Mouse (Mus musculus) embryonic facial prominence, embryonic 14.5 days (tissue): ENCODE results near the gene Crisp3. TPM values are rescaled to one million over a fixed set of nuclear protein-coding genes. Genes with fewer than 3 reads are reported as not detected.
"Not testable (repeated sequence)": the region's sequence is repeated elsewhere in the genome, so short reads cannot be mapped to it uniquely, and the experiment has no call there.

Experiments
- ATAC-seq: fragments of 200-750 bp; cut with Nextera tagmentation; 2 replicates; pipeline ENCODE4 v1.8.0; 2017; ENCODE audit warnings: low read depth, moderate number of reproducible peaks, moderate TSS enrichment
- DNase-seq: peaks from one replicate; pipeline ENCODE4 v3.0.0-alpha.2; 2015; ENCODE audit warnings: low spot score
- H3K27ac ChIP-seq: fragments of 300-500 bp; sonication (generic); replicated peaks from 2 replicates; pipeline ENCODE4 v1.5.1; 2014; ENCODE audit warnings: low read depth, mild to moderate bottlenecking, low read length, moderate library complexity
- H3K27me3 ChIP-seq: fragments of 300-500 bp; sonication (generic); replicated peaks from 2 replicates; pipeline ENCODE4 v1.6.1; 2014; ENCODE audit warnings: low read length; ENCODE audit not compliant: control insufficient read depth, insufficient read depth
- H3K36me3 ChIP-seq: fragments of 300-500 bp; sonication (generic); 2 replicates; pipeline ENCODE4 v1.6.1; 2014; ENCODE audit warnings: low read length, mixed read lengths; ENCODE audit not compliant: control insufficient read depth, insufficient read depth
- H3K4me1 ChIP-seq: fragments of 300-500 bp; sonication (generic); 2 replicates; pipeline ENCODE4 v1.6.1; 2014; ENCODE audit warnings: antibody characterized with exemption, low read length; ENCODE audit not compliant: control insufficient read depth, insufficient read depth
- H3K4me2 ChIP-seq: fragments of 300-500 bp; sonication (generic); 2 replicates; pipeline ENCODE4 v1.6.1; 2014; ENCODE audit warnings: low read depth, mild to moderate bottlenecking, low read length, moderate library complexity, mixed read lengths
- H3K4me3 ChIP-seq: fragments of 300-500 bp; sonication (generic); 2 replicates; pipeline ENCODE4 v1.5.1; 2014; ENCODE audit warnings: low read depth, mild to moderate bottlenecking, low read length
- H3K9ac ChIP-seq: fragments of 300-500 bp; sonication (generic); 2 replicates; pipeline ENCODE4 v1.6.1; 2014; ENCODE audit warnings: low read depth, mild to moderate bottlenecking, low read length, moderate library complexity, mixed read lengths
- H3K9me3 ChIP-seq: fragments of 300-500 bp; sonication (generic); 2 replicates; pipeline ENCODE4 v1.6.1; 2016; ENCODE audit warnings: low read length; ENCODE audit not compliant: control insufficient read depth
- WGBS: fragments of 180-500 bp; shearing (Covaris S2); extraction: QIAGEN DNeasy Blood & Tissue Kit; methylation state at CpG from one replicate; pipeline ENCODE4 v1.1.7; 2014; 5-methylcytosine and 5-hydroxymethylcytosine counted together
- polyA plus RNA-seq: library from polyadenylated mRNA; unstranded; fragments of >200 nt; fragmentation: Nextera tagmentation; extraction: Ambion mirVana; gene quantifications from 2 replicates; pipeline ENCODE4 v1.2.1, GENCODE M21; 2014

Crisp3 gene
- polyA plus RNA-seq: 0.19 TPM in 1 of 2 replicates, not detected in the other

- Histone ChIP-seq H3K36me3 (no peaks in the 10 kb centered on the region), H3K27ac (no peak within 1 kb of the TSS), H3K9ac (no peak within 1 kb of the TSS), H3K4me1 (no peaks in the 10 kb centered on the region), H3K4me3 (no peak within 1 kb of the TSS), H3K9me3 (no peaks in the 10 kb centered on the region), H3K4me2 (no peak within 1 kb of the TSS), H3K27me3 (no peaks in the 10 kb centered on the region)
- DNase-seq (no peak), ATAC-seq (no peak)
Observed at GRCm38 (mm10) chr17:40242135-40242534, at the start of gene Crisp3. Gene Crisp3 (minus strand): TSS chr17:40242288.

- no peak for DNase-seq
- Histone ChIP-seq H3K27me3 (no peaks in the 10 kb centered on the region), H3K4me1 (no peaks in the 10 kb centered on the region), H3K9ac (no peak overlapping the region), H3K4me2 (no peak overlapping the region), H3K9me3 (no peaks in the 10 kb centered on the region), H3K36me3 (no peaks in the 10 kb centered on the region), H3K4me3 (no peak overlapping the region), H3K27ac (no peak overlapping the region)
- WGBS: 69% methylated on average over 2 of the region's 2 CpGs
- ATAC-seq: no peak
Observed at GRCm38 (mm10) chr17:40285435-40285834, 43.3 kb upstream of the Crisp3 start.

- ATAC-seq (no peak), DNase-seq (no peak)
- Histone ChIP-seq H3K27ac (no peak overlapping the region), H3K27me3 (no peaks in the 10 kb centered on the region), H3K36me3 (no peaks in the 10 kb centered on the region), H3K9me3 (no peaks in the 10 kb centered on the region), H3K4me3 (no peak overlapping the region), H3K9ac (no peak overlapping the region), H3K4me1 (no peaks in the 10 kb centered on the region), H3K4me2 (no peak overlapping the region)
- 67% methylated on average over 1 of the region's 1 CpGs for WGBS
Observed at GRCm38 (mm10) chr17:40275519-40275918, 33.4 kb upstream of the Crisp3 start.

GRCm38 (mm10) chr17:40274906-40275470 is 32.9 kb upstream of the Crisp3 start:
- 65% methylated on average over 1 of the region's 1 CpGs for WGBS
- no peak overlapping the region for H3K4me3 ChIP-seq
- no peaks in the 10 kb centered on the region for H3K4me1 ChIP-seq
- H3K4me2 ChIP-seq: no peak overlapping the region
- DNase-seq (no peak), ATAC-seq (no peak)
- H3K27me3 ChIP-seq: no peaks in the 10 kb centered on the region
- no peaks in the 10 kb centered on the region for H3K36me3 ChIP-seq
- no peaks in the 10 kb centered on the region for H3K9me3 ChIP-seq
- H3K27ac ChIP-seq: no peak overlapping the region
- no peak overlapping the region for H3K9ac ChIP-seq

- H3K36me3 ChIP-seq: no peaks in the 10 kb centered on the region
- H3K9ac ChIP-seq: no peak overlapping the region
- 59% methylated on average over 1 of the region's 1 CpGs for WGBS
Observed at GRCm38 (mm10) chr17:40252487-40252886, 10.4 kb upstream of the Crisp3 start.

GRCm38 (mm10) chr17:40208540-40208939 is 33.5 kb downstream of the Crisp3 start, which contains the start of gene Pgk2:
Gene Pgk2 (minus strand): TSS chr17:40208640.
- DNase-seq (no peak), ATAC-seq (no peak)
- WGBS: 74% methylated on average over 4 of the region's 4 CpGs
- H3K27ac ChIP-seq: no peak within 1 kb of the TSS
- no peaks in the 10 kb centered on the region for H3K4me1 ChIP-seq
- H3K9ac ChIP-seq: no peak within 1 kb of the TSS
- H3K9me3 ChIP-seq: no peaks in the 10 kb centered on the region
- no peak within 1 kb of the TSS for H3K4me3 ChIP-seq
- H3K36me3 ChIP-seq: no peaks in the 10 kb centered on the region
- H3K4me2 ChIP-seq: no peak within 1 kb of the TSS
- H3K27me3 ChIP-seq: no peaks in the 10 kb centered on the region

More at GRCm38 (mm10) chr17:40252487-40252886, 10.4 kb upstream of the Crisp3 start:
- no peak for DNase-seq
- no peaks in the 10 kb centered on the region for H3K4me1 ChIP-seq
- no peak overlapping the region for H3K27ac ChIP-seq
- ATAC-seq: no peak
- H3K9me3 ChIP-seq: no peaks in the 10 kb centered on the region
- no peak overlapping the region for H3K4me2 ChIP-seq
- no peak overlapping the region for H3K4me3 ChIP-seq
- H3K27me3 ChIP-seq: no peaks in the 10 kb centered on the region

GRCm38 (mm10) chr17:40201803-40202202 is 40.3 kb downstream of the Crisp3 start:
- H3K9ac ChIP-seq, H3K4me3 ChIP-seq, DNase-seq, H3K36me3 ChIP-seq, H3K4me2 ChIP-seq, ATAC-seq, H3K4me1 ChIP-seq, H3K27me3 ChIP-seq, H3K9me3 ChIP-seq, H3K27ac ChIP-seq: not testable (repeated sequence)

- 81% methylated on average over 4 of the region's 4 CpGs for WGBS
- H3K4me3 ChIP-seq, H3K9me3 ChIP-seq, H3K4me1 ChIP-seq, DNase-seq, ATAC-seq, H3K4me2 ChIP-seq, H3K27me3 ChIP-seq, H3K9ac ChIP-seq, H3K27ac ChIP-seq, H3K36me3 ChIP-seq: not testable (repeated sequence)
Observed at GRCm38 (mm10) chr17:40190192-40190591, 51.9 kb downstream of the Crisp3 start.
